Mouse (Mus musculus): ENCODE measurements around the gene Trak1. TPM values are rescaled to one million over a fixed set of nuclear protein-coding genes. Genes with fewer than 3 reads are reported as not detected.

The Trak1 gene
- total RNA-seq, 1 experiment = 18.9 TPM

- no peak overlapping the region for H3K27ac ChIP-seq (ENCODE audit: insufficient read depth, low read depth, low read length, poor library complexity, severe bottlenecking)
- peaks cover 15 to 44% of the 10 kb centered on the region in 2 experiments for H3K4me1 ChIP-seq (ENCODE audit: control insufficient read depth in 2 of 2, insufficient read depth in 2 of 2, low read length in 2 of 2, poor library complexity in 1 of 2)
- no peak for TF ChIP-seq MAFK (IDR thresholded peaks at IDR 0.05; ENCODE audit: insufficient read depth, low read depth, low read length)
- TF ChIP-seq CHD2 (IDR thresholded peaks at IDR 0.05; ENCODE audit: low read depth, low read length) = no peak
- no peak for TF ChIP-seq ZNF384 (IDR thresholded peaks at IDR 0.05; ENCODE audit: low read depth, low read length)
- TF ChIP-seq HCFC1 (IDR thresholded peaks at IDR 0.05; ENCODE audit: borderline replicate concordance, insufficient read depth, low read length) = no peak
- H3K4me3 ChIP-seq (ENCODE audit: insufficient read depth in 1 of 2, low read depth in 1 of 2, low read length in 2 of 2, poor library complexity in 1 of 2, severe bottlenecking in 1 of 2) = no peak overlapping the region
- H3K9ac ChIP-seq (ENCODE audit: insufficient read depth, low read depth, low read length, poor library complexity, severe bottlenecking) = no peak overlapping the region
- no peaks in the 10 kb centered on the region for H3K9me3 ChIP-seq (ENCODE audit: control insufficient read depth, insufficient read depth, low read depth, low read length)
- no peaks in the 10 kb centered on the region for H3K36me3 ChIP-seq (ENCODE audit: control insufficient read depth, insufficient read depth, low read length, poor library complexity, severe bottlenecking)
- in situ Hi-C loops (cut with MboI; ENCODE audit: low sequenced_read_pairs in 2 of 2, unreplicated experiment in 2 of 2) = loop anchor here in 1 of 2 experiments (5.0 kb wide), 1 partner anchor 53 kb away; no protein-coding TSS in a partner anchor
- no peak for DNase-seq (ENCODE audit: low read depth, low spot score)
These were observed 57.6 kb downstream of the Trak1 start for GRCm38 (mm10) chr9:121354792-121355390.

DNA sequence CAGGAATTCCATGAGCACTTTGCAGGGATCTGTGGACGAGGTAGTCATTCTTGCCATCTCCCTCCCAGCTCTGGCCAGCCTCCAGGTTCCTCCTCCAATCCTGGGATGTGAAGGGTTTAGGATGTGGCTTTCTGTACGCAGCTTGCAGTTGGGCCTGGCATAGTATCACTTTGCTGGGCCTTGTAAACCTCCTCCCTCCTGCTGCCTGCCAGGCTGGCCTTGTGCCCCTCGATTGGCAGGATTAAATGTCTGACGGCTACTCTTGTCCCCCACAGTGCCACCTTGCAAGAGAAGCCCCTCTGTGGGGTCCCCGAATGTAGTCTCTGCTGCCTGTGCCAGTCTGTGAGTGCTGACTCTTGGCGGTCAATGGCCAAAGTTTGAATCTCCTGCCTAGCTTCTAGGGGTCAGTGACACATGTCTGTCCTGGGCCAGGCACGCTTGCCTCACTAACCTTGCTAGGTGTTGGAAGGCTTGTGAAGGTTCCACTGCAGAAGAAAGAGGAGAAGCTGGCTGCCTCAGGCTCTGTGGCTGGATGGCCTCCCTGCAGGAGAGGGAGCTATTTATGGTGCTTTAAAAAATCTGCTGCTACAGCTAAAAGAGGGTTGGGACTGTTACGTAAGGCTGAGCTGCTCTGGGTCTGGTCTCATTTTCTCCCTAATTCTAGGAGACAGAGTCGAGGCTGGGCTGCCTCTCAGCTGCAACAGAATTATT lies 58.3 kb downstream of the Trak1 start:
- Histone ChIP-seq H3K4me3 (ENCODE audit: insufficient read depth in 1 of 2, low read depth in 1 of 2, low read length in 2 of 2, poor library complexity in 1 of 2, severe bottlenecking in 1 of 2) (no peak overlapping the region), H3K9ac (ENCODE audit: insufficient read depth, low read depth, low read length, poor library complexity, severe bottlenecking) (no peak overlapping the region), H3K27ac (ENCODE audit: insufficient read depth, low read depth, low read length, poor library complexity, severe bottlenecking) (no peak overlapping the region), H3K36me3 (ENCODE audit: control insufficient read depth, insufficient read depth, low read length, poor library complexity, severe bottlenecking) (no peaks in the 10 kb centered on the region), H3K9me3 (ENCODE audit: control insufficient read depth, insufficient read depth, low read depth, low read length) (no peaks in the 10 kb centered on the region), H3K4me1 (ENCODE audit: control insufficient read depth in 2 of 2, insufficient read depth in 2 of 2, low read length in 2 of 2, poor library complexity in 1 of 2) (peaks cover 10 to 46% of the 10 kb centered on the region in 2 experiments)
- in situ Hi-C loops (cut with MboI; ENCODE audit: low sequenced_read_pairs in 2 of 2, unreplicated experiment in 2 of 2) = no loop called here
- no peak for DNase-seq (ENCODE audit: low read depth, low spot score)
- no peak for TF ChIP-seq HCFC1 (IDR thresholded peaks at IDR 0.05; ENCODE audit: borderline replicate concordance, insufficient read depth, low read length)
- no peak for TF ChIP-seq CHD2 (IDR thresholded peaks at IDR 0.05; ENCODE audit: low read depth, low read length)
- TF ChIP-seq MAFK (IDR thresholded peaks at IDR 0.05; ENCODE audit: insufficient read depth, low read depth, low read length) = no peak
- TF ChIP-seq ZC3H11A (IDR thresholded peaks at IDR 0.05; ENCODE audit: borderline replicate concordance, low read depth, low read length) = no peak
- TF ChIP-seq ZNF384 (IDR thresholded peaks at IDR 0.05; ENCODE audit: low read depth, low read length) = no peak

GRCm38 (mm10) chr9:121357102-121357501 lies 59.8 kb downstream of the Trak1 start:
- Histone ChIP-seq H3K36me3 (ENCODE audit: control insufficient read depth, insufficient read depth, low read length, poor library complexity, severe bottlenecking) (no peaks in the 10 kb centered on the region; the same call in 1 of the 2 replicates), H3K4me1 (ENCODE audit: control insufficient read depth in 2 of 2, insufficient read depth in 2 of 2, low read length in 2 of 2, poor library complexity in 1 of 2) (peaks cover 10 to 38% of the 10 kb centered on the region in 2 experiments), H3K9ac (ENCODE audit: insufficient read depth, low read depth, low read length, poor library complexity, severe bottlenecking) (no peak overlapping the region), H3K27ac (ENCODE audit: insufficient read depth, low read depth, low read length, poor library complexity, severe bottlenecking) (no peak overlapping the region), H3K4me3 (ENCODE audit: insufficient read depth in 1 of 2, low read depth in 1 of 2, low read length in 2 of 2, poor library complexity in 1 of 2, severe bottlenecking in 1 of 2) (no peak overlapping the region), H3K9me3 (ENCODE audit: control insufficient read depth, insufficient read depth, low read depth, low read length) (no peaks in the 10 kb centered on the region)
- TF ChIP-seq ZC3H11A (IDR thresholded peaks at IDR 0.05; ENCODE audit: borderline replicate concordance, low read depth, low read length) = no peak
- TF ChIP-seq CHD2 (IDR thresholded peaks at IDR 0.05; ENCODE audit: low read depth, low read length) = no peak
- no peak for TF ChIP-seq HCFC1 (IDR thresholded peaks at IDR 0.05; ENCODE audit: borderline replicate concordance, insufficient read depth, low read length)
- TF ChIP-seq MAFK (IDR thresholded peaks at IDR 0.05; ENCODE audit: insufficient read depth, low read depth, low read length) = no peak
- TF ChIP-seq ZNF384 (IDR thresholded peaks at IDR 0.05; ENCODE audit: low read depth, low read length) = no peak
- in situ Hi-C loops (cut with MboI; ENCODE audit: low sequenced_read_pairs in 2 of 2, unreplicated experiment in 2 of 2) = no loop called here
- no peak for DNase-seq (ENCODE audit: low read depth, low spot score)

GRCm38 (mm10) chr9:121357582-121358275 lies 60.4 kb downstream of the Trak1 start:
- Histone ChIP-seq H3K4me1 (ENCODE audit: control insufficient read depth in 2 of 2, insufficient read depth in 2 of 2, low read length in 2 of 2, poor library complexity in 1 of 2) (peaks cover 10 to 37% of the 10 kb centered on the region in 2 experiments), H3K36me3 (ENCODE audit: control insufficient read depth, insufficient read depth, low read length, poor library complexity, severe bottlenecking) (no peaks in the 10 kb centered on the region; the same call in 1 of the 2 replicates), H3K9ac (ENCODE audit: insufficient read depth, low read depth, low read length, poor library complexity, severe bottlenecking) (no peak overlapping the region), H3K4me3 (ENCODE audit: insufficient read depth in 1 of 2, low read depth in 1 of 2, low read length in 2 of 2, poor library complexity in 1 of 2, severe bottlenecking in 1 of 2) (no peak overlapping the region), H3K9me3 (ENCODE audit: control insufficient read depth, insufficient read depth, low read depth, low read length) (no peaks in the 10 kb centered on the region), H3K27ac (ENCODE audit: insufficient read depth, low read depth, low read length, poor library complexity, severe bottlenecking) (no peak overlapping the region)
- DNase-seq (ENCODE audit: low read depth, low spot score) = no peak
- TF ChIP-seq ZNF384 (IDR thresholded peaks at IDR 0.05; ENCODE audit: low read depth, low read length) (no peak), CHD2 (IDR thresholded peaks at IDR 0.05; ENCODE audit: low read depth, low read length) (no peak), ZC3H11A (IDR thresholded peaks at IDR 0.05; ENCODE audit: borderline replicate concordance, low read depth, low read length) (no peak), MAFK (IDR thresholded peaks at IDR 0.05; ENCODE audit: insufficient read depth, low read depth, low read length) (no peak), HCFC1 (IDR thresholded peaks at IDR 0.05; ENCODE audit: borderline replicate concordance, insufficient read depth, low read length) (no peak)
- in situ Hi-C loops (cut with MboI; ENCODE audit: low sequenced_read_pairs in 2 of 2, unreplicated experiment in 2 of 2) = no loop called here

All from ES-E14 (cell line).